Mouse (Mus musculus): ENCODE results near the gene Rab9. TPM values are rescaled to one million over a fixed set of nuclear protein-coding genes. Genes with fewer than 3 reads are reported as not detected.

The Rab9 gene
- total RNA-seq (2012; rRNA removed): 21.5 and 26.5 TPM in 2 replicates
- 58.3 and 60.9 TPM in 2 replicates for total RNA-seq (2014; rRNA removed)
- 35.1 and 36.2 TPM in 2 replicates for polyA plus RNA-seq (2012; ENCODE audit: insufficient read length, low read depth)

- peak within 1 kb of the TSS; percentile 71 for H3K4me2 ChIP-seq (ENCODE audit: insufficient read depth, low read depth, poor library complexity, severe bottlenecking)
- dilution Hi-C loops (cut with MboI; ENCODE audit: extremely low pct_ligation_motif_present, extremely low pct_unique_long_range_greater_than_20kb, low sequenced_read_pairs) (no loop called here), in situ Hi-C loops (cut with MboI; ENCODE audit: low pct_ligation_motif_present, low pct_unique_long_range_greater_than_20kb, low sequenced_read_pairs) (no loop called here)
- H3K36me3 ChIP-seq (replicated peaks in 1 of 2; ENCODE audit: control insufficient read depth in 1 of 2, insufficient read depth in 1 of 2, low read length in 1 of 2): peaks cover 0 to 21% of the 10 kb centered on the region in 2 experiments
- H3K27ac ChIP-seq (ENCODE audit: insufficient read depth, low read depth): peak within 1 kb of the TSS; percentile 29
- peaks cover 4 to 13% of the 10 kb centered on the region in 2 experiments; a peak in 1 of 4 replicates for H3K4me1 ChIP-seq (ENCODE audit: control insufficient read depth in 1 of 2, insufficient read depth in 2 of 2)
- H3K27me3 ChIP-seq (replicated peaks): no peaks in the 10 kb centered on the region
- H3K79me2 ChIP-seq (replicated peaks; ENCODE audit: control insufficient read depth, extremely low read depth, insufficient read depth, poor library complexity, severe bottlenecking): peaks cover 41% of the 10 kb centered on the region
- H3K9ac ChIP-seq (ENCODE audit: insufficient read depth, low read depth): peak within 1 kb of the TSS; percentile 78
- no peaks in the 10 kb centered on the region for H3K9me3 ChIP-seq (replicated peaks; ENCODE audit: low read length)
- H3K4me3 ChIP-seq (replicated peaks in 1 of 3; ENCODE audit: low read depth in 2 of 3, low read length in 2 of 3, poor library complexity in 1 of 3): peak within 1 kb of the TSS; percentile 64 to 89 (median 81)
- peak; percentile 68 for TF ChIP-seq POLR2A (IDR thresholded peaks at IDR 0.05; ENCODE audit: low read depth, low read length)
- no peak for TF ChIP-seq RCOR1 (conservative IDR thresholded peaks at IDR 0.05; ENCODE audit: low read depth, low read length)
- TF ChIP-seq NELFE (IDR thresholded peaks at IDR 0.05; ENCODE audit: low read depth, low read length): peak; percentile 57; the same call in 1 of the 2 replicates
- peak; percentile 86 for DNase-seq (ENCODE audit: extremely low read depth)
Observed at GRCm38 (mm10) chrX:166479365-166479983, at the start of gene Rab9. Rab9 (minus strand) TSS chrX:166479867.

DNA sequence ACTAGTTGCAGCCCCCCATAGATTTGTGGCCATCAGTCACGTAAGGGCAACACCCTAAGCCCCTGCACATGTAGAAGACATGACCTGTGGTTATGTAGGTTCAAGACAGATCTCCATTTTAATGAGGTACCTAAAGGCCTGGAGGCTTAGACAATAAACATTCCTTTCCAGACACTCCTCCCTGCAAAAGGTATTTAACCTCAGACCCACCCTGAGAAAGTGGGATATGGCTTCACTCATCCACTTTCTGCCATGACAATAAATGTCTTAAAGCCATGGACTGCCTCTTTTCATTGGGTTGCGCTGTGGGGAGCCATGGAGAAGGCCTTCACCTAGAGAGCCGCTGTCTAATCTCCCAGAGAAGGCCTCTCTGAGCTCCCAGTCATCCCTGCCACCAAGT lies 48.5 kb upstream of the Rab9 start:
- Histone ChIP-seq H3K27me3 (replicated peaks) (no peaks in the 10 kb centered on the region), H3K9ac (ENCODE audit: insufficient read depth, low read depth) (no peak overlapping the region), H3K4me3 (replicated peaks in 1 of 3; ENCODE audit: low read depth in 2 of 3, low read length in 2 of 3, poor library complexity in 1 of 3) (no peak overlapping the region), H3K4me1 (ENCODE audit: control insufficient read depth in 1 of 2, insufficient read depth in 2 of 2) (no peaks in the 10 kb centered on the region), H3K36me3 (replicated peaks in 1 of 2; ENCODE audit: control insufficient read depth in 1 of 2, insufficient read depth in 1 of 2, low read length in 1 of 2) (no peaks in the 10 kb centered on the region), H3K4me2 (ENCODE audit: insufficient read depth, low read depth, poor library complexity, severe bottlenecking) (no peak overlapping the region), H3K79me2 (replicated peaks; ENCODE audit: control insufficient read depth, extremely low read depth, insufficient read depth, poor library complexity, severe bottlenecking) (no peaks in the 10 kb centered on the region), H3K9me3 (replicated peaks; ENCODE audit: low read length) (no peaks in the 10 kb centered on the region), H3K27ac (ENCODE audit: insufficient read depth, low read depth) (no peak overlapping the region)
- DNase-seq (ENCODE audit: extremely low read depth): no peak
- no peak for TF ChIP-seq USF2 (conservative IDR thresholded peaks at IDR 0.05; ENCODE audit: low read depth, low read length)
- no peak for TF ChIP-seq RCOR1 (conservative IDR thresholded peaks at IDR 0.05; ENCODE audit: low read depth, low read length)
- no peak for TF ChIP-seq BHLHE40 (IDR thresholded peaks at IDR 0.05; ENCODE audit: low read depth, low read length)
- TF ChIP-seq GABPA (IDR thresholded peaks at IDR 0.05; ENCODE audit: insufficient replicate concordance, low read depth, low read length): no peak
- no peak for TF ChIP-seq CHD1 (IDR thresholded peaks at IDR 0.05; ENCODE audit: low read depth, low read length)
- no peak for TF ChIP-seq MXI1 (IDR thresholded peaks at IDR 0.05; ENCODE audit: low read depth, low read length)
- TF ChIP-seq USF1 (IDR thresholded peaks at IDR 0.05; ENCODE audit: low read depth, low read length): no peak
- TF ChIP-seq PAX5 (IDR thresholded peaks at IDR 0.05; ENCODE audit: low read length): no peak
- TF ChIP-seq MAZ (IDR thresholded peaks at IDR 0.05; ENCODE audit: low read depth, low read length): no peak
- TF ChIP-seq ZC3H11A (IDR thresholded peaks at IDR 0.05; ENCODE audit: low read depth, low read length): no peak
- no peak for TF ChIP-seq TCF12 (IDR thresholded peaks at IDR 0.05; ENCODE audit: low read depth, low read length)
- no peak for TF ChIP-seq ETS1 (conservative IDR thresholded peaks at IDR 0.05; ENCODE audit: low read depth, low read length)
- dilution Hi-C loops (cut with MboI; ENCODE audit: extremely low pct_ligation_motif_present, extremely low pct_unique_long_range_greater_than_20kb, low sequenced_read_pairs) (no loop called here), in situ Hi-C loops (cut with MboI; ENCODE audit: low pct_ligation_motif_present, low pct_unique_long_range_greater_than_20kb, low sequenced_read_pairs) (no loop called here)
